Mouse (Mus musculus) stomach, postnatal 0 days (tissue): ENCODE results near the gene Tln2. TPM values are rescaled to one million over a fixed set of nuclear protein-coding genes. Genes with fewer than 3 reads are reported as not detected.

Source experiments
- ATAC-seq: fragments of 200-750 bp; cut with Nextera tagmentation; 2 replicates; pipeline ENCODE4 v1.8.0; 2017; ENCODE audit not compliant: low FRiP score, low TSS enrichment
- DNase-seq: peaks from one replicate; pipeline ENCODE4 v3.0.0-alpha.2; 2016; ENCODE audit warnings: low spot score
- H3K27ac ChIP-seq: fragments of 300-500 bp; sonication (generic); replicated peaks from 2 replicates; pipeline ENCODE4 v1.5.1; 2014; ENCODE audit warnings: mild to moderate bottlenecking, control low read depth
- H3K27me3 ChIP-seq: fragments of 300-500 bp; sonication (generic); 2 replicates; pipeline ENCODE4 v1.6.1; 2014; ENCODE audit warnings: low read length; ENCODE audit not compliant: control insufficient read depth, insufficient read depth
- H3K36me3 ChIP-seq: fragments of 300-500 bp; sonication (generic); 2 replicates; pipeline ENCODE4 v1.6.1; 2014; ENCODE audit warnings: low read length, mixed read lengths; ENCODE audit not compliant: control insufficient read depth, insufficient read depth
- H3K4me1 ChIP-seq: fragments of 300-500 bp; sonication (generic); replicated peaks from 2 replicates; pipeline ENCODE4 v1.6.1; 2014; ENCODE audit warnings: antibody characterized with exemption; ENCODE audit not compliant: control insufficient read depth, insufficient read depth
- H3K4me2 ChIP-seq: fragments of 300-500 bp; sonication (generic); replicated peaks from 2 replicates; pipeline ENCODE4 v1.6.1; 2014; ENCODE audit warnings: low read depth, mild to moderate bottlenecking, control low read depth, moderate library complexity
- H3K4me3 ChIP-seq: fragments of 300-500 bp; sonication (generic); 2 replicates; pipeline ENCODE4 v1.5.1; 2014; ENCODE audit warnings: low read depth, low read length, control low read depth
- H3K9ac ChIP-seq: fragments of 300-500 bp; sonication (generic); 2 replicates; pipeline ENCODE4 v1.6.1; 2014; ENCODE audit warnings: mild to moderate bottlenecking, low read length, control low read depth, mixed read lengths
- H3K9me3 ChIP-seq: fragments of 300-500 bp; sonication (generic); 2 replicates; pipeline ENCODE4 v1.6.1; 2016; ENCODE audit warnings: low read length; ENCODE audit not compliant: control insufficient read depth
- CTCF ChIP-seq: IDR thresholded peaks from 2 replicates; pipeline ENCODE4 v1.5.1; 2016; ENCODE audit warnings: antibody characterized with exemption, low read depth, mild to moderate bottlenecking, moderate library complexity
- EP300 ChIP-seq: optimal IDR thresholded peaks from 2 replicates; pipeline ENCODE3; 2016; ENCODE audit warnings: antibody characterized with exemption
- WGBS: fragments of 180-500 bp; shearing (Covaris S2); extraction: QIAGEN DNeasy Blood & Tissue Kit; methylation state at CpG from one replicate; pipeline ENCODE4 v1.1.7; 2014; 5-methylcytosine and 5-hydroxymethylcytosine counted together
- polyA plus RNA-seq: library from polyadenylated mRNA; unstranded; fragments of >200 nt; fragmentation: Nextera tagmentation; extraction: Ambion mirVana; gene quantifications from 2 replicates; pipeline ENCODE4 v1.2.1, GENCODE M21; 2015

Gene Tln2
- polyA plus RNA-seq, 1 experiment from 2014 or later, result 17.5 TPM

DNA sequence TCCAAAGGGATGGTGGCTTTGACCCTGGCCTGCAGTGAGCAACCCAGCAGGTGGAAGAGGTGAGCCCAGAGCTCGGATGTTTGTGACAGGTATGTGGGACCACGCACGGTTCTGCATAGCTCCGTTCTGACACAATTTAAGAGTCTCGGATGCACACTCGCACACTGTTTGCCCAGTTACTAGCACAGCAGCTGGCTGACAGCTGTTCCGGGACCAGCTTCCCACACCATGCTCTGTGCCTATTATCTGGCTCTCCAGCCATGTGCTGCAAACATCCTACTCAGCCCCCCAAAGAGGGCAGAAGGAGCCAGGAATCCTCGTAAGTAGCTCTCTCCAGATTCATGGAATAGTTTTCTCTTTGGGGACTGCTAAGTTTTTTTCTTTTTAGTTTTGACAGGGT lies 17.6 kb downstream of the Tln2 start:
- TF ChIP-seq CTCF (no peak), EP300 (no peak)
- DNase-seq (no peak), ATAC-seq (no peak)
- Histone ChIP-seq H3K27me3 (no peaks in the 10 kb centered on the region), H3K9me3 (no peaks in the 10 kb centered on the region), H3K27ac (no peak overlapping the region), H3K36me3 (no peaks in the 10 kb centered on the region), H3K9ac (no peak overlapping the region), H3K4me1 (no peaks in the 10 kb centered on the region), H3K4me2 (no peak overlapping the region), H3K4me3 (no peak overlapping the region)
- WGBS, result 66% methylated on average over 8 of the region's 8 CpGs

GRCm38 (mm10) chr9:67539776-67540706 lies 19.5 kb downstream of the Tln2 start:
- H3K4me1 ChIP-seq, result no peaks in the 10 kb centered on the region
- no peak for DNase-seq
- H3K9me3 ChIP-seq, result no peaks in the 10 kb centered on the region
- H3K36me3 ChIP-seq, result no peaks in the 10 kb centered on the region
- no peak for ATAC-seq
- H3K27ac ChIP-seq, result no peak overlapping the region
- WGBS, result 56% methylated on average over 17 of the region's 17 CpGs
- no peak for TF ChIP-seq EP300
- TF ChIP-seq CTCF, result no peak
- H3K4me2 ChIP-seq, result no peak overlapping the region
- H3K4me3 ChIP-seq, result no peak overlapping the region
- no peaks in the 10 kb centered on the region for H3K27me3 ChIP-seq
- no peak overlapping the region for H3K9ac ChIP-seq

- no peaks in the 10 kb centered on the region for H3K4me1 ChIP-seq
- ATAC-seq (no peak), DNase-seq (no peak)
- H3K36me3 ChIP-seq, result no peaks in the 10 kb centered on the region
- TF ChIP-seq EP300, result no peak
- no peak for TF ChIP-seq CTCF
- H3K27me3 ChIP-seq, result no peaks in the 10 kb centered on the region
- H3K9me3 ChIP-seq, result no peaks in the 10 kb centered on the region
- no peak overlapping the region for H3K27ac ChIP-seq
- no peak overlapping the region for H3K4me2 ChIP-seq
- 39% methylated on average over 7 of the region's 7 CpGs for WGBS
- H3K4me3 ChIP-seq, result no peak overlapping the region
- H3K9ac ChIP-seq, result no peak overlapping the region
Measured at GRCm38 (mm10) chr9:67534420-67534819, 25.1 kb downstream of the Tln2 start.

- no peaks in the 10 kb centered on the region for H3K36me3 ChIP-seq
- DNase-seq (no peak), ATAC-seq (no peak)
- no peaks in the 10 kb centered on the region for H3K4me1 ChIP-seq
- H3K9ac ChIP-seq, result no peak overlapping the region
- H3K9me3 ChIP-seq, result no peaks in the 10 kb centered on the region
- no peak overlapping the region for H3K4me3 ChIP-seq
- H3K4me2 ChIP-seq, result no peak overlapping the region
- TF ChIP-seq EP300 (no peak), CTCF (no peak)
- 51% methylated on average over 5 of the region's 5 CpGs for WGBS
- H3K27me3 ChIP-seq, result no peaks in the 10 kb centered on the region
- no peak overlapping the region for H3K27ac ChIP-seq
Measured at GRCm38 (mm10) chr9:67533260-67533659, 26.2 kb downstream of the Tln2 start.

DNA sequence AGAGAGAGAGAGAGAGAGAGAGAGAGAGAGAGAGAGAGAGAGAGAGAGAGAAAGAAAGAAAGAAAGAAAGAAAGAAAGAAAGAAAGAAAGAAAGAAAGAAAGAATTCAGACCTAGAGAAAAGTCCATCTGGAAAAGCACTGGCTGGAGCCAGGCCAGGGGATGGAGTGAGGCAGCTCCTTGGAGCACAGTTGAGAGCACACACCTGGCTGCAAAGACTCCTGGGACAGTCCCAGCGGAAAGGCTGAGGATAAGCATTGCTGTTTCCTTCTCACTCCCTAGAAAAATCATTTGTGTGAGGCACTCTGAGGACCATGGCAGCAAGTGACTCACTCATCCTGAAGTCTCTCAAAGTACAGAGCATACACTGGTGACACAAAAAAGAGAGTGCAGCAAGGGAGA lies 26.9 kb downstream of the Tln2 start:
- no peak overlapping the region for H3K4me3 ChIP-seq
- H3K27me3 ChIP-seq, result no peaks in the 10 kb centered on the region
- TF ChIP-seq CTCF, result no peak
- no peak for TF ChIP-seq EP300
- H3K9me3 ChIP-seq, result no peaks in the 10 kb centered on the region
- H3K4me1 ChIP-seq, result no peaks in the 10 kb centered on the region
- 47% methylated on average over 1 of the region's 1 CpGs for WGBS
- H3K27ac ChIP-seq, result no peak overlapping the region
- no peak overlapping the region for H3K9ac ChIP-seq
- no peaks in the 10 kb centered on the region for H3K36me3 ChIP-seq
- no peak overlapping the region for H3K4me2 ChIP-seq
- DNase-seq (no peak), ATAC-seq (no peak)

DNA sequence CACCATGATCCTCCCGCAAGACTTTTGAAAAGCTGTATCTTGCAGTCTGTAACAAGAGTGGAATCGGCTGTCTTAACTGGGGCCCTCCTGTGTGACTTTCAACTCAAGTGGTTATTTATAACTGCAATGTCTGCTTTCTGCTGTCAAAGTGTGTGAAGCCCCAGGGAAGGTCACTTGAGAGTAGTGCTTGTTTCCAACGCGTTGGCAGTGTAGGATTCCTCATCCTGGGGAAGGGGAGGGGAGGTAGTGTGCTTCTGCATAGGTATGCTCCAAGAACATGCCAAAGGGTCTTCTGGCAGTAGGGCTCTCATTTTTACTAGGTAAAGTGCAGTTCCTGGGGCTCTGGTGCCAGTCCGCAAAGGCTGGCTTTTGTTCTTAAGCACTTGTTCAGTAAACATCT lies 29.9 kb downstream of the Tln2 start:
- 67% methylated on average over 5 of the region's 5 CpGs for WGBS
- Histone ChIP-seq H3K27ac (no peak overlapping the region), H3K27me3 (no peaks in the 10 kb centered on the region), H3K36me3 (no peaks in the 10 kb centered on the region), H3K9me3 (no peaks in the 10 kb centered on the region), H3K4me3 (no peak overlapping the region), H3K4me1 (no peaks in the 10 kb centered on the region), H3K9ac (no peak overlapping the region), H3K4me2 (no peak overlapping the region)
- TF ChIP-seq CTCF (no peak), EP300 (no peak)
- ATAC-seq (no peak), DNase-seq (no peak)
